Mouse (Mus musculus) liver, embryonic 14.5 days (tissue): ENCODE data around the gene Spen.

Experiments used
- CTCF ChIP-seq: IDR thresholded peaks from 2 replicates; pipeline ENCODE4 v1.5.1; 2016; ENCODE audit warnings: antibody characterized with exemption, low read depth, control low read depth
- EP300 ChIP-seq: IDR thresholded peaks from 2 replicates; pipeline ENCODE4 v1.6.1; 2016; ENCODE audit warnings: antibody characterized with exemption, low read depth

GRCm38 (mm10) chr4:141419398-141420191, 118.8 kb downstream of the Spen start:
- TF ChIP-seq CTCF (no peak), EP300 (no peak)
